Mouse (Mus musculus) hindbrain, embryonic 10.5 days (tissue): Measurements from ENCODE around the gene Gtf2ird1. TPM values are rescaled to one million over a fixed set of nuclear protein-coding genes. Genes with fewer than 3 reads are reported as not detected.
"Not testable (repeated sequence)": the region's sequence is repeated elsewhere in the genome, so short reads cannot be mapped to it uniquely, and the experiment has no call there.

ENCODE experiments used
- DNase-seq: peaks from one replicate; pipeline ENCODE4 v3.0.0-alpha.2; 2017; ENCODE audit warnings: low spot score
- H3K27ac ChIP-seq: fragments of 300-500 bp; sonication (generic); 2 replicates; pipeline ENCODE4 v1.5.1; 2016; ENCODE audit warnings: mild to moderate bottlenecking, moderate library complexity
- H3K27me3 ChIP-seq: fragments of 300-500 bp; sonication (generic); 2 replicates; pipeline ENCODE4 v1.6.1; 2016; ENCODE audit warnings: mild to moderate bottlenecking; ENCODE audit not compliant: poor library complexity, insufficient read depth, severe bottlenecking
- H3K36me3 ChIP-seq: fragments of 300-500 bp; sonication (generic); 2 replicates; pipeline ENCODE4 v1.6.1; 2016; ENCODE audit warnings: mild to moderate bottlenecking, moderate library complexity
- H3K4me1 ChIP-seq: fragments of 300-500 bp; sonication (generic); replicated peaks from 2 replicates; pipeline ENCODE4 v1.6.1; 2016; ENCODE audit warnings: mild to moderate bottlenecking
- H3K4me3 ChIP-seq: fragments of 300-500 bp; sonication (generic); 2 replicates; pipeline ENCODE4 v1.5.1; 2016; ENCODE audit warnings: mild to moderate bottlenecking, moderate library complexity
- H3K9me3 ChIP-seq: fragments of 300-500 bp; sonication (generic); 2 replicates; pipeline ENCODE4 v1.6.1; 2016; ENCODE audit warnings: mild to moderate bottlenecking, moderate library complexity
- WGBS: fragments of 180-500 bp; shearing (Covaris S2); methylation state at CpG from one replicate; pipeline ENCODE4 v1.1.7; 2016; 5-methylcytosine and 5-hydroxymethylcytosine counted together
- polyA plus RNA-seq: library from polyadenylated mRNA; unstranded; fragments of >200 nt; fragmentation: Nextera tagmentation; extraction: Ambion mirVana; gene quantifications from 2 replicates; pipeline ENCODE4 v1.2.1, GENCODE M21; 2016

Gene Gtf2ird1
- polyA plus RNA-seq, 1 experiment from 2014 or later: 84.8 TPM

- DNase-seq: peak; percentile 71
- Histone ChIP-seq H3K4me1 (peaks cover 24% of the 10 kb centered on the region), H3K36me3 (peaks cover 28% of the 10 kb centered on the region), H3K9me3 (peaks cover 8% of the 10 kb centered on the region), H3K4me3 (peak overlapping the region; percentile 77), H3K27ac (peak overlapping the region; percentile 99), H3K27me3 (no peaks in the 10 kb centered on the region)
- WGBS: 0% methylated on average over 17 of the region's 17 CpGs
These were observed 547 bp downstream of the Gtf2ird1 start for GRCm38 (mm10) chr5:134455914-134456423.

GRCm38 (mm10) chr5:134455186-134455895 lies 1.2 kb downstream of the Gtf2ird1 start:
- WGBS: 4% methylated on average over 21 of the region's 21 CpGs

GRCm38 (mm10) chr5:134454421-134454820 lies 2.1 kb downstream of the Gtf2ird1 start:
- WGBS: 61% methylated on average over 9 of the region's 9 CpGs
- peak overlapping the region; percentile 99 for H3K27ac ChIP-seq
- no peaks in the 10 kb centered on the region for H3K27me3 ChIP-seq
- H3K4me3 ChIP-seq: peak overlapping the region; percentile 77
- peaks cover 24% of the 10 kb centered on the region for H3K4me1 ChIP-seq
- H3K9me3 ChIP-seq: peaks cover 11% of the 10 kb centered on the region
- peaks cover 41% of the 10 kb centered on the region for H3K36me3 ChIP-seq
- DNase-seq: no peak

More at GRCm38 (mm10) chr5:134455186-134455895, 1.2 kb downstream of the Gtf2ird1 start:
- Histone ChIP-seq H3K4me3 (peak overlapping the region; percentile 77), H3K27me3 (no peaks in the 10 kb centered on the region), H3K27ac (peak overlapping the region; percentile 99), H3K36me3 (peaks cover 35% of the 10 kb centered on the region), H3K4me1 (peaks cover 24% of the 10 kb centered on the region), H3K9me3 (peaks cover 8% of the 10 kb centered on the region)
- peak; percentile 66 for DNase-seq

- peaks cover 11% of the 10 kb centered on the region for H3K9me3 ChIP-seq
- peaks cover 46% of the 10 kb centered on the region for H3K36me3 ChIP-seq
- no peaks in the 10 kb centered on the region for H3K27me3 ChIP-seq
- peaks cover 24% of the 10 kb centered on the region for H3K4me1 ChIP-seq
- no peak for DNase-seq
- no peak overlapping the region; the same call in 1 of the 2 replicates for H3K27ac ChIP-seq
- peak overlapping the region; percentile 77; the same call in 1 of the 2 replicates for H3K4me3 ChIP-seq
- 64% methylated on average over 1 of the region's 1 CpGs for WGBS
These were observed 2.9 kb downstream of the Gtf2ird1 start for GRCm38 (mm10) chr5:134453577-134453976.

- not testable (repeated sequence) for DNase-seq, H3K27ac ChIP-seq, H3K27me3 ChIP-seq, H3K4me3 ChIP-seq
- Histone ChIP-seq H3K4me1 (peaks cover 14% of the 10 kb centered on the region), H3K36me3 (peaks cover 90% of the 10 kb centered on the region), H3K9me3 (peaks cover 19% of the 10 kb centered on the region)
- WGBS: 94% methylated on average over 4 of the region's 4 CpGs
These were observed 9.8 kb downstream of the Gtf2ird1 start for GRCm38 (mm10) chr5:134446755-134447154.

GRCm38 (mm10) chr5:134445895-134446294 lies 10.6 kb downstream of the Gtf2ird1 start:
- Histone ChIP-seq H3K36me3 (peaks cover 90% of the 10 kb centered on the region), H3K27me3 (no peaks in the 10 kb centered on the region), H3K9me3 (peaks cover 24% of the 10 kb centered on the region), H3K4me1 (peaks cover 14% of the 10 kb centered on the region), H3K4me3 (no peak overlapping the region), H3K27ac (no peak overlapping the region; the same call in 1 of the 2 replicates)
- no peak for DNase-seq
- WGBS: 64% methylated on average over 10 of the region's 10 CpGs

GRCm38 (mm10) chr5:134445208-134445831 lies 11.2 kb downstream of the Gtf2ird1 start:
- no peaks in the 10 kb centered on the region for H3K27me3 ChIP-seq
- H3K27ac ChIP-seq: peak overlapping the region; percentile 46; the same call in 1 of the 2 replicates
- peaks cover 27% of the 10 kb centered on the region for H3K9me3 ChIP-seq
- H3K4me1 ChIP-seq: peaks cover 14% of the 10 kb centered on the region
- peaks cover 90% of the 10 kb centered on the region for H3K36me3 ChIP-seq
- 80% methylated on average over 10 of the region's 10 CpGs for WGBS
- no peak overlapping the region for H3K4me3 ChIP-seq
- DNase-seq: no peak

- H3K9me3 ChIP-seq: peaks cover 25% of the 10 kb centered on the region
- peaks cover 14% of the 10 kb centered on the region for H3K4me1 ChIP-seq
- H3K27ac ChIP-seq: no peak overlapping the region
- H3K4me3 ChIP-seq: no peak overlapping the region
- DNase-seq: no peak
- WGBS: 93% methylated on average over 7 of the region's 7 CpGs
- H3K36me3 ChIP-seq: peaks cover 92% of the 10 kb centered on the region
- H3K27me3 ChIP-seq: no peaks in the 10 kb centered on the region
These were observed 12.0 kb downstream of the Gtf2ird1 start for GRCm38 (mm10) chr5:134444473-134444872.

- Histone ChIP-seq H3K9me3 (peaks cover 25% of the 10 kb centered on the region), H3K36me3 (peaks cover 97% of the 10 kb centered on the region), H3K27me3 (no peaks in the 10 kb centered on the region), H3K4me3 (no peak overlapping the region), H3K27ac (no peak overlapping the region), H3K4me1 (peaks cover 25% of the 10 kb centered on the region)
- WGBS: 92% methylated on average over 3 of the region's 3 CpGs
- DNase-seq: no peak
These were observed 14.4 kb downstream of the Gtf2ird1 start for GRCm38 (mm10) chr5:134442066-134442465.

GRCm38 (mm10) chr5:134441105-134441504 lies 15.4 kb downstream of the Gtf2ird1 start:
- Histone ChIP-seq H3K9me3 (peaks cover 25% of the 10 kb centered on the region), H3K4me3 (no peak overlapping the region), H3K4me1 (peaks cover 29% of the 10 kb centered on the region), H3K36me3 (peaks cover 95% of the 10 kb centered on the region), H3K27ac (no peak overlapping the region), H3K27me3 (no peaks in the 10 kb centered on the region)
- no peak for DNase-seq
- WGBS: 89% methylated on average over 3 of the region's 3 CpGs

GRCm38 (mm10) chr5:134440098-134440497 lies 16.4 kb downstream of the Gtf2ird1 start:
- WGBS: 91% methylated on average over 12 of the region's 12 CpGs
- no peak for DNase-seq
- H3K27me3 ChIP-seq: no peaks in the 10 kb centered on the region
- H3K36me3 ChIP-seq: peaks cover 87% of the 10 kb centered on the region
- peaks cover 25% of the 10 kb centered on the region for H3K9me3 ChIP-seq
- peaks cover 25% of the 10 kb centered on the region for H3K4me1 ChIP-seq
- H3K27ac ChIP-seq: no peak overlapping the region
- H3K4me3 ChIP-seq: no peak overlapping the region

- peaks cover 82% of the 10 kb centered on the region for H3K36me3 ChIP-seq
- whole genome bisulfite sequencing: 98% methylated on average over 7 of the region's 7 CpGs
These were observed 17.0 kb downstream of the Gtf2ird1 start for GRCm38 (mm10) chr5:134439481-134439880.

More at GRCm38 (mm10) chr5:134439481-134439880, 17.0 kb downstream of the Gtf2ird1 start:
- Histone ChIP-seq H3K9me3 (peaks cover 22% of the 10 kb centered on the region), H3K4me1 (peaks cover 24% of the 10 kb centered on the region), H3K27me3 (no peaks in the 10 kb centered on the region), H3K4me3 (no peak overlapping the region), H3K27ac (no peak overlapping the region)
- DNase-seq: no peak
